Mouse (Mus musculus): ENCODE data around the gene Celf2.

DNA sequence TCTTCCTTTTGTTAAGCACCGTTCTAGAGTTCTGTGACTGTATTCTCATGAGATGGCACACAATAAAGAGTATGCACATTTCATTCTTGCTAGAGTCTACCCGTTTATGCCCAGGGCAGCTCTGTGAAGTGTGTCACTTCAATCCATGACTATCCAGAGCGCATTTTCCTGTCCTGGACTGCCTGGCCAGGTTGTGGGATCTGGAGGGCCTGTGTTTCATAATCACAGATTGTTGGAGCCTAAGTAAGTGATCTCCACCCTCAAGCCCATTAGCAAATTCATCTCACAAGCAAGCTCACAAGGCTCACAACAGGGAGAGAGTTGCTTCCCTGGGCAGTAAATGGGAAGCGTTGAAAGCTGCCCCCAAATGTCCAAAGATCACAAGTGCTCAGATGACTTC, 395.6 kb downstream of the Celf2 start:
- no peak for TF ChIP-seq HCFC1 (IDR thresholded peaks at IDR 0.05; ENCODE audit: borderline replicate concordance, insufficient read depth, low read length)
- TF ChIP-seq MAFK (IDR thresholded peaks at IDR 0.05; ENCODE audit: insufficient read depth, low read depth, low read length), result no peak
- no peak for TF ChIP-seq ZC3H11A (IDR thresholded peaks at IDR 0.05; ENCODE audit: borderline replicate concordance, low read depth, low read length)
- TF ChIP-seq CHD2 (IDR thresholded peaks at IDR 0.05; ENCODE audit: low read depth, low read length), result no peak
- no peak for TF ChIP-seq ZNF384 (IDR thresholded peaks at IDR 0.05; ENCODE audit: low read depth, low read length)

All from ES-E14 (cell line).